Mouse (Mus musculus) gastrocnemius, adult 18-20 months (tissue): ENCODE measurements at regions not wholly inside any gene's neighbourhood (a gene's known extent, or its start where the extent isn't known, plus 50 kb on each side); places are given as distances from the start of the nearest gene placed in this dataset.

Source experiments
- DNase-seq: peaks from one replicate; pipeline ENCODE4 v3.0.0; 2021; ENCODE audit warnings: low spot score

DNA sequence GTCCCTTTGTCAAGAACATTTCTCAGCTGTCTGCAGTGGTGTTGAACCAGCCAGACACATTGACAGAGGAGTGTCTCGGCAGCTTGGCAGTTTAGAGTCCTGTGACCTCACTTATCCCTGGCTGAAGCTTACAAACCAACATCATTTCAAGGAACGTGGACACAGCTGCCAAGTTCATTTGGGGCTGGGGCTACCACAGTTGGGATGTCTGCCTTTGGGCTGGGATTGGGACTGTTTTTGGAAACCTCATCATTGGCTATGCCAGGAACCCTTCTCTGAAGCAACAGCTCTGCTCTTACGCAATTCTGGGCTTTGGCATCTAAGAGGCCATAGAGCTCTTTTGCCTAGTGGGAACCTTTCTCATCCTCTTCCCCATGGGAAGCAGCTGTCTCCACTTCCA lies 200.4 kb downstream of the Gm15262 start:
- peak; percentile 63 for DNase-seq

- peak; percentile 13 for DNase-seq
Measured at GRCm38 (mm10) chrX:161511341-161511740, 205.5 kb upstream of the Rai2 start.

DNA sequence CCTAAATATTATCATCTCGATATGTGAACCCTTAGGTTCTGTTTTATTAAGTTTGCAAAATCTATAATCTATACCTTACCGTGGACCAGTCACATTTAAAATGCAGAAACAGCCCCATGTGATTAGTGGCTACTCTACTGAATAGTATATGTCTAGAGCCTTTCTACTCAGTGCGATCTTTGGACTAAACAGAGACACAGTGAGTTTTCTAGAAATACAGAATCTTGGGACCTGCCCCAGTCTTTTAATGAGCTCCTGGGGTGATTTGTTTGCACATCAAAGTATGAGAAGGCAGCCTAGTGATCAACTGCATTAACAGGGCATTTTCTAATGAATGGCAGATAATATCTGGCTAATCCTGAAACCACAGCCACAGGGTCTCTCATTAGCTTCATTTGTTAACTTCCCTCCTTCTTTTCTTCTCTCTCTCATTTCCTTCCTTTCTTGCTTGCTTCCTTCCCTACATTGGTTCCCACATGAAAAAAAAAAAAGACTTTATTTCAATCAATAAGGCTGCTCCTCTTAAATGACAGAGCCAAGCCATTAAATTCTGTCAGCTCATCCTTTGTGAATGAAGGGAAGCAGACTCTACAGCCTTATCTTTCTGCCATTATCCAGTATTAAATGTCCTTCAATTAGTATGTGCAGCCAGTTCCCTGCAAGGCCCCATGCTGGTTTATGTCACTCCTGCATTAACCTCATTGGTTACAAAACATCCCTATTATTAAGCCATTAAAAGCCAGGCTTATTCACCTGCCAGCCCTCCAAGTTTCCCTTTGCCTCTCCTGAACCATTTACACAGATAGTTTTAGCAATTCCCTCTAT lies 193.2 kb upstream of the Rai2 start:
- no peak for DNase-seq

- no peak for DNase-seq
Measured at GRCm38 (mm10) chrX:161524257-161524646, 192.6 kb upstream of the Rai2 start.

DNA sequence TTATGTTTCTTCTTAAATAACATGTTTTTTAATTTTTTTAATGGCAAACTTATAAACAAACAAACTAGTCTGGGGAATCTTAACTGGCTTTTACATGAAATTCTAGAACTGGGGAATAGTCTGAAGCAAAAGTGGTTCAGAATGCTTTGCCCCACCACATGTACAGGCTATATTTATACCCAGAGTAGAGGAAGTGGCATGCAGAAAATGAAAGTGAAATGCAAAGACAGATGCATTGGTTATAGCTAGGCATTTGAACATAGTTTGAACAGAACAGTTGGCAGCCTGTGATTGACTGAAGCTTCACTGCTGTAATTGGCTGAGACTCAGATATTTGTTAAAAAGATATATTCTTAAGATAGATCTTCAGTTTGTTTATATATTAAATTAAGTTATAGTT lies 179.6 kb upstream of the Rai2 start:
- DNase-seq = no peak

DNA sequence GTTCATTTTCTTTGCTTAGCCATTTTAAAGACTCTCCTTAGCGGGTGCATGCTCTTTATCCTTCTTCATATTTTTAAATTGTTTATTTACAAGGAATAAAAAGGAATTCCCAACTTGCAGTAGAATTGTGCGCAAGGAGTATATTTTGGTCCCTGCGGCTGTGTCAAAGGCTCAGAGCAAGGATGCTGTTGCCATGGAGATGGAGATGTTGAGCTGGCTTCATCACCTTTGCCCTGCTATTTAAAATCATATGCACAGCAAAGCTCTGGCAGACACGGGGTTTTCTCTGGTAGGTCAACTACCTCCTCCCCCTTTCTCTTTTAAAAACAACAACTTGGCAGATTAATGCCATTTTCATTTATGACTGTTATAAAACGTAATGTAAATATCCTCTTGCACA lies 160.0 kb upstream of the Rai2 start:
- no peak for DNase-seq

DNA sequence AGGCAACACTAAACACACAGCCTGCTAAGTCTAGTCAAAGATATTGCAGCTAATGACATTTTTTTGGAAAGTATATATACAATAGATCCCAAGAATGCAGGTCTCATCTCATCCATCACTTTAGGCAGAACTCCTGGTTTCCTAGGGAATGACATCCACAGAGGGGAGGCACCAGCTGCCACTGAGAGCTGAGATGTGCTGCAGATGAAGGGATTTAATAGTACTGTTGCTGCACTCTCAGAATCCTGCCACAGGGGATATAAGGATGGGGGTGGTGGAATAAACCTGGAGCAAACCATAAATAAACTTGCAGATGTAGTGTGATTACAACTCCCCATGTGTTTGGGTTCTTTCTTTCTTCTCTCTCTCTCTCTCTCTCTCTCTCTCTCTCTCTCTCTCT lies 158.4 kb upstream of the Rai2 start:
- DNase-seq = no peak

DNA sequence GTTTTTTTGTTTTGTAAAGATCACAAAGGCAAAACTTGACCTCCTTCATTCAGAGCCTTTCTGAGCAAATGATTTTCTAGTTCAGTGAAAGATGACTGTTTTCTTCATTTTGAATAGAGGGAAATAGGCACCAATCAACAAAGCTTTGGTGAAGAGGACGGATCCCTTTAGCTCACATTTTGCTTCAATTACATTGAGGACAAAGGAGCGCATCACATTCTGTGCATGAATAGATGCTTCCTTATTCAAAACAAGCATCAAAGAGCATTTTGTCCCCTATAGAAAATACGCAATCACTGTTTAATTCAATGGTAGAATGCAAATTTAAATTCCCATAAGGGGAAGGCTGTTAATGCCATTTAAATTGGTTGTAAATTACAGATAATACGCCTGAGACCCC lies 150.4 kb upstream of the Rai2 start:
- no peak for DNase-seq

- DNase-seq = peak; percentile 44
Measured at GRCm38 (mm10) chrX:161582019-161582659, 134.7 kb upstream of the Rai2 start.

GRCm38 (mm10) chrX:161583872-161584271 lies 133.0 kb upstream of the Rai2 start:
- DNase-seq = no peak

GRCm38 (mm10) chrX:161633869-161634268 lies 83.0 kb upstream of the Rai2 start:
- no peak for DNase-seq

- DNase-seq = no peak
Measured at GRCm38 (mm10) chrX:161634342-161634741, 82.5 kb upstream of the Rai2 start.

DNA sequence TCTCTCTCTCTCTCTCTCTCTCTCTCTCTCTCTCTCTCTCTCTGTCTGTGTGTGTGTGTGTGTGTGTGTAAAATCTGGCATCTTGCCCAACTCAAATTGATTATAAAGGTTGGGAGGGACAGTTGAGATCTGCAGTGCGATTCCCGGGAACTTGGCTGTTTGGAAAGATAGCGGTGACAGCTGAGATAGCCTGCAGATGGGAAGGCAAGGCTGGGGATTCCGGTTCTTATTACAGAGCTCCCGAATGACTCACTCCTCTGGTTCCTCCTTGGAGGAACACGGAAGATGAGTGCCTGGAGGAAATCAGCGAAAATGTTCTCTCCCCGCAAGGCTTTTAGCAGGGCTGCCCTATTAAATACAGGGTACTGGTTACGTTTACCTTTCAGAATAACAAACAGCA lies 81.2 kb upstream of the Rai2 start:
- DNase-seq = no peak

DNA sequence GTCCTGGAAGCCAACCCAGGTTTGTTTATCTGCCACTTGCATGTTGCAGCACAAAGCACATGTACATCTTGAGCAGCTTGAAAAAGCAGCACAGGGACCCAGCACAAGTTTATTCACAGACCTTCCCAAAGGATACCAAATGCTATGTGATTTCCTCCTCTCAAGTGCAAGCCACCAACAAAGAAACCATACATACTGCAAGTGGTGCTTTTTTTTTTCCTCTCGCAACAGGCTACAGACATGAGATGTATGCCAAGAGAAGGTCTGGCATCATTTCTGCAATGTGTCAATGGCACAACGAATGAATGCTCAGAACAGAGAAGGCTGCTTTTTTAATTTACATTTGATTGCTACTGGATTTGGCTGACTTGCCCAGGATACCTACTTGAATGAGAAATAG lies 63.8 kb upstream of the Rai2 start:
- no peak for DNase-seq

GRCm38 (mm10) chrX:161660106-161660505 lies 56.8 kb upstream of the Rai2 start:
- no peak for DNase-seq

GRCm38 (mm10) chrX:161661936-161662335 lies 54.9 kb upstream of the Rai2 start:
- DNase-seq = no peak
